Mouse (Mus musculus): ENCODE results near the gene Eif4b.
"Not testable (repeated sequence)": the region's sequence is repeated elsewhere in the genome, so short reads cannot be mapped to it uniquely, and the experiment has no call there.

Eif4b gene

GRCm38 (mm10) chr15:102077111-102077677 lies 3.6 kb downstream of the Eif4b start:
- no peak for DNase-seq

GRCm38 (mm10) chr15:102079221-102079620 lies 5.6 kb downstream of the Eif4b start:
- no peak for DNase-seq

GRCm38 (mm10) chr15:102079924-102080323 lies 6.4 kb downstream of the Eif4b start:
- DNase-seq = not testable (repeated sequence)

GRCm38 (mm10) chr15:102080429-102080828 lies 6.9 kb downstream of the Eif4b start:
- no peak for DNase-seq

GRCm38 (mm10) chr15:102082148-102082547 lies 8.6 kb downstream of the Eif4b start:
- DNase-seq = no peak

GRCm38 (mm10) chr15:102083028-102083427 lies 9.5 kb downstream of the Eif4b start:
- DNase-seq = no peak

- DNase-seq = no peak
These were observed 16.5 kb downstream of the Eif4b start for GRCm38 (mm10) chr15:102089914-102090585.

GRCm38 (mm10) chr15:102091063-102091679 lies 17.6 kb downstream of the Eif4b start:
- DNase-seq = no peak

GRCm38 (mm10) chr15:102091688-102092087 lies 18.1 kb downstream of the Eif4b start:
- no peak for DNase-seq

GRCm38 (mm10) chr15:102092222-102092621 lies 18.6 kb downstream of the Eif4b start:
- DNase-seq = no peak

- no peak for DNase-seq
These were observed 20.6 kb downstream of the Eif4b start for GRCm38 (mm10) chr15:102094157-102094556.

GRCm38 (mm10) chr15:102094988-102095387 lies 21.4 kb downstream of the Eif4b start:
- no peak for DNase-seq

- DNase-seq = no peak
These were observed 23.8 kb downstream of the Eif4b start for GRCm38 (mm10) chr15:102097147-102097915.

- DNase-seq = no peak
These were observed 24.5 kb downstream of the Eif4b start for GRCm38 (mm10) chr15:102097991-102098555.

- DNase-seq = no peak
These were observed 25.7 kb downstream of the Eif4b start for GRCm38 (mm10) chr15:102099260-102099659.

GRCm38 (mm10) chr15:102099771-102100160 lies 26.2 kb downstream of the Eif4b start:
- no peak for DNase-seq

- DNase-seq = peak; percentile 89
These were observed 26.8 kb downstream of the Eif4b start, which contains the start of gene Tns2 for GRCm38 (mm10) chr15:102100161-102100981. Tns2 (plus strand) TSS chr15:102100413.

- no peak for DNase-seq
These were observed 27.6 kb downstream of the Eif4b start for GRCm38 (mm10) chr15:102100996-102101671.

- DNase-seq = no peak
These were observed 28.3 kb downstream of the Eif4b start for GRCm38 (mm10) chr15:102101672-102102541.

- no peak for DNase-seq
These were observed 29.1 kb downstream of the Eif4b start for GRCm38 (mm10) chr15:102102548-102103121.

Data from right cerebral cortex, adult 18-20 months (tissue).